Mouse (Mus musculus): ENCODE data around the gene Mllt6.
"Not testable (repeated sequence)": the region's sequence is repeated elsewhere in the genome, so short reads cannot be mapped to it uniquely, and the experiment has no call there.

Gene Mllt6

GRCm38 (mm10) chr11:97662893-97663527 is at the start of gene Mllt6:
Mllt6 (plus strand) TSS chr11:97663414.
- peak; percentile 54 to 62 for DNase-seq (ENCODE audit: low read depth in 2 of 2, low spot score in 2 of 2)

- no peak for DNase-seq (ENCODE audit: low read depth in 2 of 2, low spot score in 2 of 2)
These were observed 47.9 kb upstream of the Mllt6 start for GRCm38 (mm10) chr11:97615276-97615675.

- no peak for DNase-seq (ENCODE audit: low read depth in 2 of 2, low spot score in 2 of 2)
These were observed 44.8 kb upstream of the Mllt6 start for GRCm38 (mm10) chr11:97618368-97618767.

GRCm38 (mm10) chr11:97619391-97619795 is 43.8 kb upstream of the Mllt6 start:
- no peak for DNase-seq (ENCODE audit: low read depth in 2 of 2, low spot score in 2 of 2)

GRCm38 (mm10) chr11:97622440-97622839 is 40.8 kb upstream of the Mllt6 start:
- peak; percentile 65 to 71 for DNase-seq (ENCODE audit: low read depth in 2 of 2, low spot score in 2 of 2)

GRCm38 (mm10) chr11:97623166-97623565 is 40.0 kb upstream of the Mllt6 start:
- no peak for DNase-seq (ENCODE audit: low read depth in 2 of 2, low spot score in 2 of 2)

GRCm38 (mm10) chr11:97625551-97625950 is 37.7 kb upstream of the Mllt6 start:
- DNase-seq (ENCODE audit: low read depth in 2 of 2, low spot score in 2 of 2): no peak

- no peak for DNase-seq (ENCODE audit: low read depth in 2 of 2, low spot score in 2 of 2)
These were observed 36.8 kb upstream of the Mllt6 start for GRCm38 (mm10) chr11:97626431-97626830.

- DNase-seq (ENCODE audit: low read depth in 2 of 2, low spot score in 2 of 2): no peak
These were observed 36.4 kb upstream of the Mllt6 start for GRCm38 (mm10) chr11:97626850-97627249.

GRCm38 (mm10) chr11:97627556-97628302 is 35.5 kb upstream of the Mllt6 start:
- no peak for DNase-seq (ENCODE audit: low read depth in 2 of 2, low spot score in 2 of 2)

GRCm38 (mm10) chr11:97628303-97628567 is 35.0 kb upstream of the Mllt6 start:
- no peak for DNase-seq (ENCODE audit: low read depth in 2 of 2, low spot score in 2 of 2)

GRCm38 (mm10) chr11:97628568-97629518 is 34.4 kb upstream of the Mllt6 start:
- peak; percentile 23 to 28 for DNase-seq (ENCODE audit: low read depth in 2 of 2, low spot score in 2 of 2)

GRCm38 (mm10) chr11:97629576-97629975 is 33.6 kb upstream of the Mllt6 start, which contains the start of gene Epop:
Epop (minus strand) TSS chr11:97629702.
- DNase-seq (ENCODE audit: low read depth in 2 of 2, low spot score in 2 of 2): peak; percentile 67 to 69

GRCm38 (mm10) chr11:97631046-97631445 is 32.2 kb upstream of the Mllt6 start:
- no peak for DNase-seq (ENCODE audit: low read depth in 2 of 2, low spot score in 2 of 2)

GRCm38 (mm10) chr11:97631500-97631899 is 31.7 kb upstream of the Mllt6 start:
- no peak for DNase-seq (ENCODE audit: low read depth in 2 of 2, low spot score in 2 of 2)

- peak; percentile 84 to 89 for DNase-seq (ENCODE audit: low read depth in 2 of 2, low spot score in 2 of 2)
These were observed 31.3 kb upstream of the Mllt6 start for GRCm38 (mm10) chr11:97631938-97632337.

- DNase-seq (ENCODE audit: low read depth in 2 of 2, low spot score in 2 of 2): not testable (repeated sequence)
These were observed 30.8 kb upstream of the Mllt6 start for GRCm38 (mm10) chr11:97632440-97632839.

GRCm38 (mm10) chr11:97635468-97636019 is 27.7 kb upstream of the Mllt6 start:
- no peak for DNase-seq (ENCODE audit: low read depth in 2 of 2, low spot score in 2 of 2)

- DNase-seq (ENCODE audit: low read depth in 2 of 2, low spot score in 2 of 2): no peak
These were observed 21.5 kb upstream of the Mllt6 start for GRCm38 (mm10) chr11:97641668-97642067.

GRCm38 (mm10) chr11:97642746-97643145 is 20.5 kb upstream of the Mllt6 start:
- no peak for DNase-seq (ENCODE audit: low read depth in 2 of 2, low spot score in 2 of 2)

- DNase-seq (ENCODE audit: low read depth in 2 of 2, low spot score in 2 of 2): no peak
These were observed 19.7 kb upstream of the Mllt6 start for GRCm38 (mm10) chr11:97643380-97644055.

Data from CD8-positive naive resting alpha-beta T cell, adult 2 months (primary cell).